Mouse (Mus musculus) embryonic fibroblast, embryonic 13.5 days (primary cell): ENCODE results near the gene Olfr279.

Source experiments
- CTCF ChIP-seq: IDR thresholded peaks from 2 replicates; pipeline ENCODE4 v1.5.1; 2011; ENCODE audit warnings: mild to moderate bottlenecking, control low read depth, low read length, moderate library complexity, borderline replicate concordance; ENCODE audit not compliant: insufficient read depth
- POLR2A ChIP-seq: IDR thresholded peaks from 2 replicates; pipeline ENCODE4 v1.6.1; 2011; ENCODE audit warnings: low read depth, mild to moderate bottlenecking, control low read depth, low read length, moderate library complexity

DNA sequence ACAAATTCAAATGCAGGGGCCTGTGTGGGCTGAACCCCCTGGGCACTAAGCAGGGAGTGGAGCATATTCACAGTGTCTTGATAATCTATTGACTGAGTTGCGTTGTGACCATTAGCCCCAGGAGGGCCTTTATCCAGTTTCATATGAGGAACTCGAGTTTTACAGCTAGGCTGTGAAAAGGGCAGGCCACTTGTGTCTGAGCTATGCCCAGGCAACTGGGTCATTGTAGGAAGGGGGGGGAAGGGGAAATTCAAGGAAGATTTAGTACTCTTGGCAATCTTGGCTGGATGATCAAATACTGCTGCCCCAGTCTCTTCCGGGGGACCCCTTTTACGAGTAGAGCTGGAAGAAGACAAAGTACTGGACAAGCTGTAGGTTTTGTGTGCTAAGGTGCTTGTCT lies 51.1 kb downstream of the Olfr279 start:
- no peak for TF ChIP-seq CTCF
- TF ChIP-seq POLR2A = no peak
